Mouse (Mus musculus) heart, embryonic 13.5 days (tissue): ENCODE results near the gene Dnajb14. TPM values are rescaled to one million over a fixed set of nuclear protein-coding genes. Genes with fewer than 3 reads are reported as not detected.
A peak's percentile ranks its signal among the peaks of the same experiment; 100 is the strongest.
"Not testable (repeated sequence)": the region's sequence is repeated elsewhere in the genome, so short reads cannot be mapped to it uniquely, and the experiment has no call there.

ENCODE experiments used
- ATAC-seq: fragments of 200-750 bp; cut with Nextera tagmentation; 2 replicates; pipeline ENCODE4 v1.8.0; 2017; ENCODE audit warnings: moderate TSS enrichment; ENCODE audit not compliant: insufficient number of reproducible peaks, low FRiP score, low TSS enrichment; ENCODE audit errors: extremely low read depth
- H3K27ac ChIP-seq: fragments of 300-500 bp; sonication (generic); replicated peaks from 2 replicates; pipeline ENCODE4 v1.5.1; 2015; ENCODE audit warnings: moderate library complexity, mild to moderate bottlenecking, inconsistent platforms
- H3K27me3 ChIP-seq: fragments of 300-500 bp; sonication (generic); replicated peaks from 2 replicates; pipeline ENCODE4 v1.6.1; 2015; ENCODE audit warnings: mild to moderate bottlenecking, inconsistent platforms
- H3K36me3 ChIP-seq: fragments of 300-500 bp; sonication (generic); 2 replicates; pipeline ENCODE4 v1.6.1; 2015; ENCODE audit warnings: mild to moderate bottlenecking, inconsistent platforms
- H3K4me1 ChIP-seq: fragments of 300-500 bp; sonication (generic); 2 replicates; pipeline ENCODE4 v1.6.1; 2015; ENCODE audit warnings: inconsistent platforms
- H3K4me2 ChIP-seq: fragments of 300-500 bp; sonication (generic); 2 replicates; pipeline ENCODE4 v1.6.1; 2015; ENCODE audit warnings: inconsistent platforms, mild to moderate bottlenecking, moderate library complexity
- H3K4me3 ChIP-seq: fragments of 300-500 bp; sonication (generic); 2 replicates; pipeline ENCODE4 v1.5.1; 2015; ENCODE audit warnings: moderate library complexity, mild to moderate bottlenecking, inconsistent platforms
- H3K9ac ChIP-seq: fragments of 300-500 bp; sonication (generic); 2 replicates; pipeline ENCODE4 v1.6.1; 2015; ENCODE audit warnings: inconsistent platforms, mild to moderate bottlenecking, moderate library complexity
- H3K9me3 ChIP-seq: fragments of 300-500 bp; sonication (generic); 2 replicates; pipeline ENCODE4 v1.6.1; 2016; ENCODE audit warnings: inconsistent platforms
- WGBS: fragments of 180-500 bp; shearing (Covaris S2); methylation state at CpG from one replicate; pipeline ENCODE4 v1.1.7; 2015; ENCODE audit warnings: mixed read lengths; 5-methylcytosine and 5-hydroxymethylcytosine counted together
- polyA plus RNA-seq: library from polyadenylated mRNA; unstranded; fragments of >200 nt; fragmentation: Nextera tagmentation; extraction: Ambion mirVana; gene quantifications from 2 replicates; pipeline ENCODE4 v1.2.1, GENCODE M21; 2015

Dnajb14 gene
- polyA plus RNA-seq, 1 experiment from 2014 or later, result 7.4 TPM

- peak; percentile 81; the same call in 1 of the 2 replicates for ATAC-seq
- Histone ChIP-seq H3K27ac (peak overlapping the region; percentile 91), H3K27me3 (no peaks in the 10 kb centered on the region), H3K9me3 (no peaks in the 10 kb centered on the region), H3K4me1 (peaks cover 36% of the 10 kb centered on the region), H3K9ac (no peak overlapping the region), H3K4me3 (no peak overlapping the region), H3K36me3 (peaks cover 19% of the 10 kb centered on the region), H3K4me2 (peak overlapping the region; percentile 33)
- WGBS, result 12% methylated on average over 4 of the region's 4 CpGs
Observed at GRCm38 (mm10) chr3:137940757-137941156, 73.3 kb downstream of the Dnajb14 start.

- H3K4me3 ChIP-seq, result no peak overlapping the region
- peaks cover 36% of the 10 kb centered on the region for H3K4me1 ChIP-seq
- no peak overlapping the region for H3K4me2 ChIP-seq
- H3K36me3 ChIP-seq, result peaks cover 19% of the 10 kb centered on the region; the same call in 1 of the 2 replicates
- peak overlapping the region; percentile 91 for H3K27ac ChIP-seq
- H3K9me3 ChIP-seq, result no peaks in the 10 kb centered on the region
- H3K27me3 ChIP-seq, result no peaks in the 10 kb centered on the region
- no peak overlapping the region for H3K9ac ChIP-seq
- ATAC-seq, result no peak
Observed at GRCm38 (mm10) chr3:137941555-137941954, 74.1 kb downstream of the Dnajb14 start.

DNA sequence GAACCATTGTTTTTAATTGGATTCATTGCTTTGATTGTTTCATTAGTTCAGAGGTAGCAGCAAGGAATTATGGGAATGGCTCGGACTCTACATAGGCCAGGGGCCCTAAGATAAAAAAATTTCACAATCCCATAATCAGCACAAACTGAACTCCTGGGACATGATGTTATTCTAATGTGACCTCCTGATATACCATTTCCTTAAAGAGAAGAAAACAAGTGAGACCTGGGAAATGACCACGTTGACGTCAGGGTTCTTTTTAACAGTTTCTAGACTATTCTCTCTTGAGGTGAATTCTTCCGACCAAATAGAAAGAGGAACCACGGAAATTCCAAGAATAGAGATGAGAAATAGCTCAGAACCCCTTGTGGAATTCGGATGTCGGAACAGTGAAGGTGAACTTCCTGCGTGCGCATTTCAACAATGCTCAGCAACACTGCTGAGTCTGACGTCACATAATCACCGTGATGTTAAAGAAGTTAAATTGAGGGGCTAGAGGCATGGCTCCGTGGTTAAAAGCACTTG lies 74.7 kb downstream of the Dnajb14 start:
- Histone ChIP-seq H3K9me3 (no peaks in the 10 kb centered on the region), H3K4me1 (peaks cover 36% of the 10 kb centered on the region), H3K36me3 (peaks cover 25% of the 10 kb centered on the region; the same call in 1 of the 2 replicates), H3K27ac (peak overlapping the region; percentile 91; the same call in 1 of the 2 replicates), H3K9ac (no peak overlapping the region), H3K4me2 (no peak overlapping the region), H3K27me3 (no peaks in the 10 kb centered on the region), H3K4me3 (no peak overlapping the region)
- ATAC-seq, result no peak
- 72% methylated on average over 12 of the region's 12 CpGs for WGBS

- no peak overlapping the region for H3K27ac ChIP-seq
- H3K4me2 ChIP-seq, result no peak overlapping the region
- WGBS, result 68% methylated on average over 6 of the region's 6 CpGs
- H3K36me3 ChIP-seq, result peaks cover 27% of the 10 kb centered on the region
- H3K4me3 ChIP-seq, result no peak overlapping the region
- no peak for ATAC-seq
- no peaks in the 10 kb centered on the region for H3K9me3 ChIP-seq
- H3K4me1 ChIP-seq, result peaks cover 38% of the 10 kb centered on the region
- H3K9ac ChIP-seq, result no peak overlapping the region
- no peaks in the 10 kb centered on the region for H3K27me3 ChIP-seq
Observed at GRCm38 (mm10) chr3:137943737-137944154, 76.3 kb downstream of the Dnajb14 start.

- no peak overlapping the region for H3K9ac ChIP-seq
- no peak overlapping the region for H3K4me2 ChIP-seq
- no peak for ATAC-seq
- 78% methylated on average over 3 of the region's 3 CpGs for WGBS
- peaks cover 32% of the 10 kb centered on the region for H3K4me1 ChIP-seq
- peaks cover 35% of the 10 kb centered on the region for H3K36me3 ChIP-seq
- H3K27ac ChIP-seq, result no peak overlapping the region
- H3K4me3 ChIP-seq, result no peak overlapping the region
- H3K27me3 ChIP-seq, result no peaks in the 10 kb centered on the region
- H3K9me3 ChIP-seq, result no peaks in the 10 kb centered on the region
Observed at GRCm38 (mm10) chr3:137946827-137947226, 79.4 kb downstream of the Dnajb14 start.

DNA sequence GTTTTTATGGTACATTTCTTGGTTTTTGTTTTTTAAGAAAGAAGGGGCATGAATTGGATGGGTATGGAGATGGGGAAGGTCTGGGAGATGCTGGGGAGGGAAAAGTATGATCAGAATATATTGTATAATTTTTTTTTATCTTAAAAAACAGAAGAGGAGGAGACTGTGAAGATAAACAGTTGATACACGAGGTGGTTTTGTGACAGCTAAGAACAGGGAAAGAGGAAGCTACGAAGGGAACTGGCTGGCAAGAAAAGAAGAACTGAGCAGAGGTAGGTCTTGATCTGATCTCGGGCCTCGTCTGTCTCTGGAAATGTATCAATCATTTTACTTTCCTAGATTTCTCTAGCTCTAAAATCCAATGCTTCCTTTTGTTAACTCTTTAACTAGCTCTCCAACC lies 80.0 kb downstream of the Dnajb14 start:
- no peak for ATAC-seq
- no peaks in the 10 kb centered on the region for H3K9me3 ChIP-seq
- H3K4me2 ChIP-seq, result no peak overlapping the region
- peaks cover 32% of the 10 kb centered on the region for H3K4me1 ChIP-seq
- H3K4me3 ChIP-seq, result no peak overlapping the region
- no peak overlapping the region for H3K27ac ChIP-seq
- H3K9ac ChIP-seq, result no peak overlapping the region
- WGBS, result 67% methylated on average over 4 of the region's 4 CpGs
- H3K27me3 ChIP-seq, result no peaks in the 10 kb centered on the region
- H3K36me3 ChIP-seq, result peaks cover 35% of the 10 kb centered on the region

DNA sequence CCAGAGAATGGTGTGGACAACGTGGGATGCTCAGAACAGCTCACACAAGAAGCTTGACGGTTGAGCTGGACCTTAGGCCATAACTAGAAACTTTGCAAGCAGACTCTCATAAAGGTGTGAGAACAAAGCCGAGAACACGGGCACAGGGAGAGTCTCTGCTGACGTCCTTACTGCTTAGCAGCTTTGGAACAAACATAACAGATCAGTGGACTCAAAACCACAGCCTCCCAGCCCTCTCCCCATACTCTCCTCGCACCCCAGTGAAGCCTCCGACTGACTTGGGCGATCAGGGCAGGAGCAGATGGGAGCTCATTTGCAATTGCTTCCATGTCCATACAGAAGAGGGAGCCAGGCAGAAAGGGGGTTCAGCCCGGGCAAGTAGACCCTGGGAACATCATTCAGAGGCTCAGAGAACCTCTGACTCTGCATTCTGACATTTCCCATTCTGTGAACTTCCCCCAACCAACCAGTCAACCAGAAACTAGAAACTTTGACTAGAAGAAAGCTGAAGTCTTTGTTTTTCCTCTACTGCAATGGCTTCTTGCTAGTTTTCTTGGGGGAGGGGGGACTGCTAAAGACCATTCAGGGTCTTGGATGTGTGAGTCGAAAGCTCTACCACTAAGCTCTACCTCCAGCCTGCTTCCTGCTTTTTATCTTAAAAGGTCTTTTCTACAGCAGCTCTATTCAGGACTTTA lies 82.9 kb downstream of the Dnajb14 start:
- Histone ChIP-seq H3K9me3 (no peaks in the 10 kb centered on the region), H3K9ac (no peak overlapping the region), H3K4me3 (no peak overlapping the region), H3K36me3 (peaks cover 28% of the 10 kb centered on the region), H3K4me2 (no peak overlapping the region), H3K27ac (no peak overlapping the region), H3K27me3 (no peaks in the 10 kb centered on the region), H3K4me1 (peaks cover 55% of the 10 kb centered on the region)
- 76% methylated on average over 10 of the region's 10 CpGs for WGBS
- ATAC-seq, result no peak

DNA sequence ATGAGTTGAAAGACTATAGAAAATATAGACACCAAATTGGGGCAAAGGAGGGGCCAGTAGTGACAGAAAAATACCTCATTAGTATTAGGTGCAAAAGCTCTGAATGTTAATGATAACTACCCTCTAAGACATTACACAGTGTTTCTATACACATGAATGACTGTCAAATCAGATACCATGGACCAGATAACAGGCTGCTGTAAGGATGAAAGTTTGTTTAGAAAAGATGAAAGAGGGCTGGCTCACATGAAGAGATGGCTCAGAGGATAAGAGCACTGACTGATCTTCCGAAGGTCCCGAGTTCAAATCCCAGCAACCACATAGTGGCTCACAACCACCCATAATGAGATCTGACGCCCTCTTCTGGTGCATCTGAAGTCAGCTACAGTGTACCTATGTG lies 83.8 kb downstream of the Dnajb14 start:
- ATAC-seq, H3K9ac ChIP-seq, H3K4me3 ChIP-seq, H3K27me3 ChIP-seq, H3K4me2 ChIP-seq, H3K9me3 ChIP-seq: not testable (repeated sequence)
- Histone ChIP-seq H3K36me3 (peaks cover 23% of the 10 kb centered on the region), H3K27ac (peak overlapping the region; percentile 68), H3K4me1 (peaks cover 64% of the 10 kb centered on the region)
- WGBS, result 87% methylated on average over 3 of the region's 3 CpGs

DNA sequence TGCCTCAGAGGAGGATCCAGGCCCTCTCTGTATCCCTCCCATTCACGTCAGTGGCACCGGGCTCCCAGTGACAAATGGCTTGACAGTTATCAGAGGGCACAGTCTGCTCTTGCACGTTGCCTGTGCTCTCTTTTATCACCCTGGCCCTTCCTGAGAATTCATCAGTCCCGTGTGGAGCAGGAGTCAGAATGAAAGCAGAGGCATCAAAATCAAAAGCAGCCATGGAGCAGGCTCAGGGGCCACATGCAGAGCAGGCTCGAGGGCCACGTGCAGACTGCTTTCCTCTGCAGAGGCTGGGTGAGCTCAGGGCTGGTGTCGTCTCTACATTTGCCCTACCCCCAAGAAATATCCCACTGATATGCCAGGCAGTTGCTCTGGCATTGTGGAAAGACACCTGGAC lies 84.3 kb downstream of the Dnajb14 start:
- Histone ChIP-seq H3K9me3 (no peaks in the 10 kb centered on the region), H3K27ac (peak overlapping the region; percentile 68), H3K36me3 (peaks cover 20% of the 10 kb centered on the region), H3K9ac (peak overlapping the region; percentile 48), H3K27me3 (no peaks in the 10 kb centered on the region), H3K4me2 (no peak overlapping the region), H3K4me1 (peaks cover 64% of the 10 kb centered on the region), H3K4me3 (no peak overlapping the region)
- 22% methylated on average over 7 of the region's 7 CpGs for WGBS
- ATAC-seq, result no peak

- no peaks in the 10 kb centered on the region for H3K27me3 ChIP-seq
- peak overlapping the region; percentile 31 for H3K4me2 ChIP-seq
- H3K4me3 ChIP-seq, result no peak overlapping the region
- 47% methylated on average over 4 of the region's 4 CpGs for WGBS
- H3K9ac ChIP-seq, result peak overlapping the region; percentile 48
- peaks cover 65% of the 10 kb centered on the region for H3K4me1 ChIP-seq
- peaks cover 17% of the 10 kb centered on the region for H3K36me3 ChIP-seq
- H3K9me3 ChIP-seq, result no peaks in the 10 kb centered on the region
- H3K27ac ChIP-seq, result peak overlapping the region; percentile 68
- ATAC-seq, result 0 out of 2 replicates have a peak, but pooled peaks have one; percentile 56
Observed at GRCm38 (mm10) chr3:137952225-137952913, 84.9 kb downstream of the Dnajb14 start.

GRCm38 (mm10) chr3:137952914-137953880 lies 85.7 kb downstream of the Dnajb14 start:
- H3K4me2 ChIP-seq, result peak overlapping the region; percentile 31
- 32% methylated on average over 14 of the region's 14 CpGs for WGBS

More at GRCm38 (mm10) chr3:137952914-137953880, 85.7 kb downstream of the Dnajb14 start:
- Histone ChIP-seq H3K9me3 (no peaks in the 10 kb centered on the region), H3K27me3 (no peaks in the 10 kb centered on the region), H3K27ac (peak overlapping the region; percentile 68), H3K4me3 (no peak overlapping the region), H3K9ac (peak overlapping the region; percentile 8; the same call in 1 of the 2 replicates), H3K36me3 (peaks cover 13% of the 10 kb centered on the region), H3K4me1 (peaks cover 72% of the 10 kb centered on the region)
- peak; percentile 75; the same call in 1 of the 2 replicates for ATAC-seq
